Mouse (Mus musculus) layer of hippocampus, adult 2 months (tissue): ENCODE results near the gene Umodl1. TPM values are rescaled to one million over a fixed set of nuclear protein-coding genes. Genes with fewer than 3 reads are reported as not detected.

ENCODE experiments used
- DNase-seq, 2 experiments: peaks; one replicate each; pipeline ENCODE4 v3.0.0; 2022; ENCODE audit warnings: low spot score in 2 of 2
- H3K27ac ChIP-seq: fragments of 200-600 bp; 2 replicates; pipeline ENCODE4 v1.8.1; 2022
- H3K4me3 ChIP-seq: fragments of 200-600 bp; 2 replicates; pipeline ENCODE4 v1.8.1; 2022; ENCODE audit warnings: mild to moderate bottlenecking
- CTCF ChIP-seq: fragments of 200-600 bp; conservative IDR thresholded peaks from 2 replicates; pipeline ENCODE4 v1.8.1; 2022; ENCODE audit warnings: antibody characterized with exemption, mild to moderate bottlenecking, moderate library complexity
- total RNA-seq, 2 experiments: library from RNA; stranded (reverse); gene quantifications; 2 replicates each; pipeline ENCODE4 v1.2.3; 2021

The Umodl1 gene
- total RNA-seq, 2 experiments from 2014 or later, result 0.67 to 0.79 TPM

- Histone ChIP-seq H3K4me3 (no peak overlapping the region), H3K27ac (no peak overlapping the region)
- no peak for TF ChIP-seq CTCF
- no peak for DNase-seq
These were observed 7.6 kb downstream of the Umodl1 start for GRCm38 (mm10) chr17:30961936-30962592.

GRCm38 (mm10) chr17:30962880-30963279 is 8.4 kb downstream of the Umodl1 start:
- no peak for DNase-seq
- Histone ChIP-seq H3K27ac (no peak overlapping the region), H3K4me3 (no peak overlapping the region)
- TF ChIP-seq CTCF, result no peak; the same call in 1 of the 2 replicates

DNA sequence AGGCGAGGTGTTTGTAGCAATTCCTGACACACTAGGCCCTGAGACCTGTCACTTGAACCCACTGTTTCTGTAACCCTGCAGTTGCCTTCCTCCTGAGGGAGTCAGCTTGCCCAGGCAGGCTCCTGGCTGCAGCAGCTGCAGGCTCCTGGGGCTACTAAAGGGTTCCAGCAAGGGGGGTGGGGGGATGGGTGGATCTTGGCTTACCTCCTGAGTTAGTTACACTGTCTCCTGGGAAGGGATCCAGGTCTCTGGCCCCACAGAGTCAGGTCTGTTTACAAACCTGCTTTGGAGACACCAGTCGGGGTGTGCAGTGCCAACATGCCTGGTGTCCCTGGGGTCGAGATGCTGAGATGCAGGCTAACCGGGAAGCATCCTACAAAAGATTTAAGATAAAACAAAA is 15.5 kb downstream of the Umodl1 start:
- TF ChIP-seq CTCF, result no peak
- Histone ChIP-seq H3K27ac (no peak overlapping the region), H3K4me3 (no peak overlapping the region)
- DNase-seq, result no peak

DNA sequence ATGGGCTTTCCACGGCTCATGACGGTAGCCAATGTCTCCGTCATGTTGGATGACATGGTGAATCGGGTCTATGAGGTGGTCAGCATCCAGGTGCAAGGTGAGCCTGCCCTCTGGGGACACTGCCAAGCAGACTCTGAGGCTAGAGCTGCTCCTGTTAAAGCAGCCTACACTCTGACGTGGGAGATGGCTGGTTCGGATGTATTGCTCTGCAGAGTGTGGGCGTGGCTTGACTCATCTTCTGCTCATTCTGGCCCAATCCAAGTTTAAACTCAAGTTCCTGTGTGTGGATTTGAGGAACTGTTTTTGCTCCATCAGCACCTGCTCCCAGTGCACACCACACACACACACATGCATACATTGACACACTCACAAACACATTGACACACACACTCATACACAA is 17.4 kb downstream of the Umodl1 start:
- peak; percentile 13 to 23 for DNase-seq
- no peak for TF ChIP-seq CTCF
- no peak overlapping the region for H3K27ac ChIP-seq
- H3K4me3 ChIP-seq, result no peak overlapping the region

GRCm38 (mm10) chr17:30973332-30973731 is 18.9 kb downstream of the Umodl1 start:
- Histone ChIP-seq H3K27ac (no peak overlapping the region), H3K4me3 (no peak overlapping the region)
- TF ChIP-seq CTCF, result no peak
- DNase-seq, result no peak

GRCm38 (mm10) chr17:30977290-30977689 is 22.9 kb downstream of the Umodl1 start:
- no peak for TF ChIP-seq CTCF
- 0 out of 2 replicates have a peak overlapping the region, but pooled peaks have one; percentile 40 for H3K27ac ChIP-seq
- DNase-seq, result peak; percentile 16 to 18
- no peak overlapping the region for H3K4me3 ChIP-seq

GRCm38 (mm10) chr17:30978556-30978955 is 24.1 kb downstream of the Umodl1 start:
- H3K27ac ChIP-seq, result no peak overlapping the region
- no peak for TF ChIP-seq CTCF
- no peak for DNase-seq
- H3K4me3 ChIP-seq, result no peak overlapping the region

DNA sequence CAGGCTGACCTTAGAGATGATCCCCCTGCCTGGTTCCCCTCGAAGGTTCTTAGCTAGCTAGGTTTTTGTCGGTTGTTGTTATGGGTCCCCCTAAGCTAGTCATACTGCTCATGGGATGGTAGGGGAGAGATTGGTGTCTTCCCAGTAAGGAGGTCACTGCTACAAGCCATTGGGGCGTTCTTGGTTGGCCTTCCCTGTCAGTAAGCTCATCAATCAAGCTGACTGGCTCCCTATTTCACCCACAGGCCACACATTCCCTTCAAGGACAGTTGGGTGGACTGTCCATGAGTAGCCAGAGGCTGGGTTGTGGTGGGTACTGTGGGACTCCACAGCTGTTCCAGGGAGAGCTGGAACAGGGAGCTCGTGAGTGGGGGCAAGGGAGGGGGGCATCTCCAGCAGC is 29.1 kb downstream of the Umodl1 start:
- no peak for TF ChIP-seq CTCF
- DNase-seq, result no peak
- no peak overlapping the region for H3K27ac ChIP-seq
- no peak overlapping the region for H3K4me3 ChIP-seq

- peak; percentile 77 for TF ChIP-seq CTCF
- Histone ChIP-seq H3K4me3 (no peak overlapping the region), H3K27ac (no peak overlapping the region)
- peak; percentile 24 to 35 for DNase-seq
These were observed 35.8 kb downstream of the Umodl1 start for GRCm38 (mm10) chr17:30990254-30990653.

- no peak for TF ChIP-seq CTCF
- Histone ChIP-seq H3K4me3 (no peak overlapping the region), H3K27ac (no peak overlapping the region)
- DNase-seq, result no peak
These were observed 41.9 kb downstream of the Umodl1 start for GRCm38 (mm10) chr17:30996296-30996695.

DNA sequence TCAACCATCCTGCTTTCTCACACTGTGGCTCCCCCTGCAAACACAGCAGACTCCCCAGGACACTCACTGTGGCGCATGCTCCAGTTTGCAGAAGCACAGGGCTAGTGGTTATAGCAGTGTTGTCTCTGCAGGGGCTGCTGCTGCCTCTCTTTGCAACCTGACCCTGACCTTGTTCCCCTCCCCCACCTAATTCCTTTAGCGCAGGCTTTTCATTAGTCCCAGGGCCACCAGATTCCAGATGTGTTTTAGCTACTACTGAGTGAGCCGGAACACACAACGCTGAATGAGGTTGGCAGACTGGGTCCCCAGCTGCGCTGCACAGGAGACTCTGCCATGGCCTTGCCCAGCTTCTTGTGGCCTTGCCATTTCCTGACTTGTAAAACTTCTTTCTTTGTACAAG is 46.5 kb downstream of the Umodl1 start:
- H3K27ac ChIP-seq, result no peak overlapping the region
- no peak for DNase-seq
- no peak for TF ChIP-seq CTCF
- no peak overlapping the region for H3K4me3 ChIP-seq

- H3K4me3 ChIP-seq, result no peak overlapping the region
- DNase-seq, result no peak
- no peak overlapping the region for H3K27ac ChIP-seq
- no peak for TF ChIP-seq CTCF
These were observed 48.2 kb downstream of the Umodl1 start for GRCm38 (mm10) chr17:31002613-31003012.

- no peak for DNase-seq
- H3K27ac ChIP-seq, result no peak overlapping the region
- no peak for TF ChIP-seq CTCF
- no peak overlapping the region for H3K4me3 ChIP-seq
These were observed 50.8 kb downstream of the Umodl1 start for GRCm38 (mm10) chr17:31005284-31005683.

- DNase-seq, result no peak
- TF ChIP-seq CTCF, result no peak
- Histone ChIP-seq H3K27ac (no peak overlapping the region), H3K4me3 (no peak overlapping the region)
These were observed 52.9 kb downstream of the Umodl1 start for GRCm38 (mm10) chr17:31007357-31007756.
